Mouse (Mus musculus) C2C12 (cell line): Measurements from ENCODE around the gene Gnai2. TPM values are rescaled to one million over a fixed set of nuclear protein-coding genes. Genes with fewer than 3 reads are reported as not detected.
A peak's percentile ranks its signal among the peaks of the same experiment; 100 is the strongest.

ENCODE experiments used
- H3K27me3 ChIP-seq: one replicate; pipeline ENCODE4 v1.6.1; 2011; ENCODE audit not compliant: control insufficient read depth, insufficient read depth, insufficient read length
- H3K36me3 ChIP-seq: one replicate; pipeline ENCODE4 v1.6.1; 2011; ENCODE audit not compliant: control insufficient read depth, insufficient read depth
- H3K4me3 ChIP-seq: one replicate; pipeline ENCODE4 v1.5.1; 2011; ENCODE audit warnings: mild to moderate bottlenecking, control low read depth; ENCODE audit not compliant: poor library complexity, insufficient read depth, severe bottlenecking
- H3K79me2 ChIP-seq: one replicate; pipeline ENCODE4 v1.6.1; 2011; ENCODE audit not compliant: control insufficient read depth, insufficient read depth
- H3K79me3 ChIP-seq: one replicate; pipeline ENCODE4 v1.6.1; 2011; ENCODE audit warnings: low read depth, control low read depth
- H3ac ChIP-seq: one replicate; pipeline ENCODE3; 2011; ENCODE audit warnings: low read depth; ENCODE audit not compliant: control insufficient read depth, insufficient read length
- CEBPB ChIP-seq: IDR thresholded peaks from one replicate; pipeline ENCODE4 v1.6.1; 2011; ENCODE audit warnings: low read depth, mild to moderate bottlenecking, control low read depth, moderate library complexity
- CTCF ChIP-seq: IDR thresholded peaks from one replicate; pipeline ENCODE4 v1.5.1; 2011; ENCODE audit not compliant: control insufficient read depth, insufficient read depth, insufficient read length
- FOSL1 ChIP-seq: IDR thresholded peaks from one replicate; pipeline ENCODE4 v1.8.0; 2011; ENCODE audit warnings: mild to moderate bottlenecking, low read length; ENCODE audit not compliant: poor library complexity, insufficient read depth, severe bottlenecking
- MAX ChIP-seq: IDR thresholded peaks from one replicate; pipeline ENCODE4 v1.6.1; 2011; ENCODE audit warnings: mild to moderate bottlenecking, control low read depth
- MYOD1 ChIP-seq: IDR thresholded peaks from one replicate; pipeline ENCODE4 v1.6.1; 2011; ENCODE audit warnings: low read depth; ENCODE audit not compliant: control insufficient read depth, insufficient read length
- MYOG ChIP-seq: IDR thresholded peaks from one replicate; pipeline ENCODE4 v1.6.1; 2011; ENCODE audit not compliant: control insufficient read depth, insufficient read length; ENCODE audit errors: extremely low read depth
- USF1 ChIP-seq: IDR thresholded peaks from one replicate; pipeline ENCODE4 v1.6.1; 2011; ENCODE audit warnings: low read depth, mild to moderate bottlenecking, control low read depth, moderate library complexity
- polyA plus RNA-seq: library from polyadenylated mRNA; unstranded; fragments of >200 nt; fragmentation: generic; extraction: Trizol; gene quantifications from one replicate; pipeline ENCODE4 v1.2.1, GENCODE M21; 2012; ENCODE audit warnings: missing spikeins

Gnai2 gene
- polyA plus RNA-seq, 1 experiment = 449 TPM

DNA sequence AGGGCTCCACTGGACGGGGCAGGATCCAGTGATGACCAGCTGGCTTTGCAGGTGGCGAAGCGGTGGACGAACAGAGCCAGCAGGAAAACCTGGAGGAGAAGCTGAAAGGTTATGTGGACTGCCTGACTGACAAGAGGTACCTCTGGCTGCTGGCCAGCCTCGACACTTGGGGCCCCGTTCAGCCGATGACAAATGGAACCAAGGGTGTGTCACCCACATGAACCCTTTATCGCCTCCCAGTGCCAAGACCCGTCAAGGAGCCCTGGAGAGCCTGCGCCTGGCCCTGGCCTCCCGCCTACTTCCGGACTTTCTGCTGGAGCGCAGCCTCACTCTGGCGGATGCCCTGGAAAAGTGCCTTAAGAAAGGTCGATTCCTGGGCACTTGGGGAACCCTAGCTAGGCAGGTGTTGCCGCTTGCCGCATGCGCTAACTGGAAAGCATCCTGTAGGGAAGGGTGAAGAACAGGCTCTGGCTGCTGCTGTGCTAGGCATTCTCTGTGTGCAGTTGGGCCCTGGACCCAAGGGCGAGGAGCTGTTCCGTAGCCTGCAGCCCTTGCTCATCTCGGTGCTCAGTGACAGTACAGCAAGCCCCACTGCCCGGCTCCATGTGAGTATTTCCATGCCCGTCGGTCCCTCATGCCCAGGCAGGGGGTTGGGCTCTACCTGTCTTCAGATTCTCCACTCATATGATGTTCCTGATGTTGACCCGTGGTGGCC, 45.0 kb downstream of the Gnai2 start:
- Histone ChIP-seq H3K4me3 (no peak overlapping the region), H3K36me3 (peaks cover 34% of the 10 kb centered on the region), H3K79me2 (peaks cover 35% of the 10 kb centered on the region), H3K27me3 (no peaks in the 10 kb centered on the region), H3ac (no peak overlapping the region), H3K79me3 (peaks cover 21% of the 10 kb centered on the region)
- TF ChIP-seq CEBPB = no peak
- TF ChIP-seq FOSL1 = no peak
- no peak for TF ChIP-seq MAX
- no peak for TF ChIP-seq MYOG
- TF ChIP-seq MYOD1 = no peak
- TF ChIP-seq USF1 = no peak
- TF ChIP-seq CTCF = no peak

DNA sequence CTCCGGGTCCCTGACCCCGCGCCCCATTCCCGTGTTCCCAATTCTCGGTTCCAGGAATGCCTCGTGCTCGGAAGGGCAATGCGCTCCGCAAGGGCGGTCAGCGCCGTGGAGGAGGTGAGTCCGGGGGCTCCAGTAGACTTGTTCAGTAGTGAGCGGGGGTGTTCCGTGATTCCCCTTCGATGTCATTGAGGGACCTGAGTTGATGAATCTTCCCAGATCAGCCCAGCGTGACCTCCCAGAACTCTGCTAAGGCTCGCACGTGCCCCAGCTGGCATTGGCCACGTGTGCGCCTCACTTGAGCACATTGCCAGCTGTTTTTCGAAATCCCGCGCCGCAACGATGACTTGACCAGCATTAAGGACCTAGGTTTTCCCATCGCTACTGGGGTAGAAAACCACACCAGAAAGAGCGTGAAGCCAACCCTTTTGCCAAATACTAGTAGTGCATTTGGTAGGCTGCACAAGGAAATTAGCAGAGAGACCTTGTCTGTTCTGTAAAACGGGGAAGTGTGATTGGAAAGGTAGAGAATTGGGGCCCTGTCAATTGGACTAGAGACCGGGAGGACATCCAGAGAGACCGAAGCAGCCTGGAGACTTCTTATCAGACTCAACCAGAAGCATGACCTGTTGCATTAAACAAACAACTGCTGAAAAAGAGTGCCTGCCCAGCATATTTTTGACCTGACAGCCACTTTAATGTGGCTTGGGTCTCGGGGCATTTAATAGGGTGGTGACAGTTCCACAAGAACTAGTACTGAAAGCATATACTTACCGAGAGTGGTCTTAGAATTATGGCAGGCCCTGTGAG, 47.1 kb downstream of the Gnai2 start:
- H3K36me3 ChIP-seq = peaks cover 28% of the 10 kb centered on the region
- peak overlapping the region; percentile 82 for H3ac ChIP-seq
- peak overlapping the region; percentile 70 for H3K4me3 ChIP-seq
- peaks cover 21% of the 10 kb centered on the region for H3K79me3 ChIP-seq
- H3K79me2 ChIP-seq = peaks cover 35% of the 10 kb centered on the region
- no peak for TF ChIP-seq FOSL1
- TF ChIP-seq CTCF = no peak
- no peak for TF ChIP-seq CEBPB
- TF ChIP-seq MYOD1 = no peak
- TF ChIP-seq MYOG = no peak
- peak; percentile 62 for TF ChIP-seq USF1
- peak; percentile 97 for TF ChIP-seq MAX
- no peaks in the 10 kb centered on the region for H3K27me3 ChIP-seq

DNA sequence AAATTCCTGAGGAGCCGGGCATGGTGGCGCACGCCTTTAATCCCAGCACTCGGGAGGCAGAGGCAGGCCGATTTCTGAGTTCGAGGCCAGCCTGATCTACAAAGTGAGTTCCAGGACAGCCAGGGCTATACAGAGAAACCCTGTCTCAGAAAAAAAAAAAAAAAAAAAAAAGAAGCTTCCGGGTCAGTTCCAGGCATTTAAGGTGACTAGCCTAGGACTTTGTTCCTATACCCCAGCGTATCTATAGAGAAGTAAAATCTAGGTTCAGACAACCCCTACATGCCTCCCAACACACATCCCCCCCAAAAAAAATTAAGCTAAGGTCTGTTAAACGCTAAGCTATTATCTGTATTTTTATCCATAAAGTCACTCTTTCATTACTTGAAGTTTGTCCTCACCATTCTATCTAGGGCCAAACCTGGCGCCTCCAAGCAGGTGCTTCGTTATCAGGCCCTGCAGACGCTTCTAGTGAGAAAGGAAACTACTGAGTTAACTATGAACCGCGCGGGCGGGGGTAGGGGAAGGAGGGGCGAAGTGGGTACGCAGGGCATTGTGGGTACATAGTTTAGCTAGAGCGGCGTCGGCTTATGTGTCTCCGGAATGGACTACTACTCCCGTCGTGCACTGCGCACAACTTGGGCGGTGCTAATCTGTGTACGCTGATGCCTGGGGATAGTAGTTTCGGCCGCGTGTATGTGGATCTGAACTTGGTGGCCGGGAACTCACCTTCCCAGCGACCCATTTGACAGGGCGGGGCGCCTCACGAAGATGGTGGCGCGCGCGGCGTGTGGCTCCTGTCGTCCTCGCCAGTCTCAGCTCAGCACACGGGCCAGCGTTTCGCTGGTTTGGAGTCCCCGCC, 48.0 kb downstream of the Gnai2 start, which contains the start of gene Ifrd2:
Gene Ifrd2 (plus strand): TSS at position 669 of the 859 bp plus-strand sequence.
- peaks cover 21% of the 10 kb centered on the region for H3K79me3 ChIP-seq
- H3K4me3 ChIP-seq = peak within 1 kb of the TSS; percentile 70
- H3K79me2 ChIP-seq = peaks cover 35% of the 10 kb centered on the region
- no peaks in the 10 kb centered on the region for H3K27me3 ChIP-seq
- peaks cover 24% of the 10 kb centered on the region for H3K36me3 ChIP-seq
- TF ChIP-seq MYOG (no peak), MYOD1 (no peak), USF1 (no peak), MAX (no peak), FOSL1 (no peak), CEBPB (no peak), CTCF (no peak)
- H3ac ChIP-seq = peak within 1 kb of the TSS; percentile 82

DNA sequence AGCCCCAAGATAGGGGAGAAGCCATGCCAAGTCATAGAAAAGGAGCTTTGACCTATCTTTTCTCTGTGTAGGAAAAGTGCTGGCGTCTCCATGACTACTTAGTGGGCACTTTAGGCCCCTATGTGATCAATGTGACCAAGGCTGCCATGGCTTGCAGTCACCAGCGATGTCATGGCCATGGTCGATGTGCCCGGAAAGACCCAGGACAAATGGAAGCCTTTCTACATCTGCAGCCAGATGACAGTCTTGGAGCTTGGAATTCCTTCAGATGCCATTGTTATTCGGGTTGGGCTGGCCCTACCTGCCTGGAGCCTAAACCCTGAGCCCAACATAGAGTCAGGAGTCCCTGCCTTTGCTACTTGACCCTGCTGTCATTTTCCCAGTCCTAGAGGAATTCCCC, 48.7 kb downstream of the Gnai2 start:
- Histone ChIP-seq H3K36me3 (peaks cover 22% of the 10 kb centered on the region), H3K4me3 (no peak overlapping the region), H3ac (no peak overlapping the region), H3K79me3 (peaks cover 21% of the 10 kb centered on the region), H3K79me2 (peaks cover 37% of the 10 kb centered on the region), H3K27me3 (no peaks in the 10 kb centered on the region)
- no peak for TF ChIP-seq MAX
- TF ChIP-seq MYOG = no peak
- TF ChIP-seq CEBPB = no peak
- no peak for TF ChIP-seq MYOD1
- TF ChIP-seq USF1 = no peak
- TF ChIP-seq CTCF = no peak
- no peak for TF ChIP-seq FOSL1

DNA sequence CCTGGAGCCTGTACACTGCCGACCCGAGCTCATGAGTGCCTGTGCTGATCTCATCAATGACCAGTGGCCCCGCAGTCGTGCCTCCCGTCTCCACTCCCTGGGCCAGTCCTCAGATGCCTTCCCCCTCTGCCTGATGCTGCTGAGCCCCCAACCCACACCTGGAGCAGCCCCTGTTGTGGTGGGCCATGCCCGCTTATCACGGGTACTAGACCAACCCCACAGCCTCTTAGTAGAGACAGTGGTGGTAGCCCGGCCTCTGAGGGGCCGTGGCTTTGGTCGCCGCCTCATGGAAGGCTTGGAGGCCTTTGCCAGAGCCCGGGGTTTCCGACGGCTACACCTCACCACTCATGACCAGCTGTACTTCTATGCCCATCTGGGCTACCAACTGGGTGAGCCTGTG, 52.0 kb downstream of the Gnai2 start:
- Histone ChIP-seq H3K79me2 (peaks cover 16% of the 10 kb centered on the region), H3K79me3 (peaks cover 2% of the 10 kb centered on the region), H3K27me3 (no peaks in the 10 kb centered on the region), H3K4me3 (no peak overlapping the region), H3ac (no peak overlapping the region), H3K36me3 (no peaks in the 10 kb centered on the region)
- TF ChIP-seq MAX = no peak
- no peak for TF ChIP-seq FOSL1
- TF ChIP-seq CTCF = no peak
- no peak for TF ChIP-seq USF1
- TF ChIP-seq CEBPB = no peak
- TF ChIP-seq MYOD1 = no peak
- no peak for TF ChIP-seq MYOG
